Mouse (Mus musculus) hindbrain, embryonic 15.5 days (tissue): ENCODE results near the gene Rab1b. TPM values are rescaled to one million over a fixed set of nuclear protein-coding genes. Genes with fewer than 3 reads are reported as not detected.
A peak's percentile ranks its signal among the peaks of the same experiment; 100 is the strongest.

Experiments used
- ATAC-seq: fragments of 200-750 bp; cut with Nextera tagmentation; 2 replicates; pipeline ENCODE4 v1.8.0; 2017; ENCODE audit warnings: low read depth, moderate number of reproducible peaks, moderate TSS enrichment; ENCODE audit not compliant: low FRiP score
- H3K27ac ChIP-seq: fragments of 300-500 bp; sonication (generic); replicated peaks from 2 replicates; pipeline ENCODE4 v1.5.1; 2015; ENCODE audit warnings: mild to moderate bottlenecking, inconsistent platforms
- H3K27me3 ChIP-seq: fragments of 300-500 bp; sonication (generic); 2 replicates; pipeline ENCODE4 v1.6.1; 2015; ENCODE audit warnings: control low read depth, inconsistent platforms
- H3K36me3 ChIP-seq: fragments of 300-500 bp; sonication (generic); 2 replicates; pipeline ENCODE4 v1.6.1; 2015; ENCODE audit warnings: control low read depth, inconsistent platforms
- H3K4me1 ChIP-seq: fragments of 300-500 bp; sonication (generic); replicated peaks from 2 replicates; pipeline ENCODE4 v1.6.1; 2015; ENCODE audit warnings: control low read depth, inconsistent platforms
- H3K4me2 ChIP-seq: fragments of 300-500 bp; sonication (generic); 2 replicates; pipeline ENCODE4 v1.6.1; 2015; ENCODE audit warnings: moderate library complexity, mild to moderate bottlenecking, inconsistent platforms
- H3K4me3 ChIP-seq: fragments of 300-500 bp; sonication (generic); 2 replicates; pipeline ENCODE4 v1.5.1; 2015; ENCODE audit warnings: mild to moderate bottlenecking, inconsistent platforms
- H3K9ac ChIP-seq: fragments of 300-500 bp; sonication (generic); 2 replicates; pipeline ENCODE4 v1.6.1; 2015; ENCODE audit warnings: inconsistent platforms
- H3K9me3 ChIP-seq: fragments of 300-500 bp; sonication (generic); 2 replicates; pipeline ENCODE4 v1.6.1; 2016; ENCODE audit warnings: control low read depth, inconsistent platforms
- WGBS: fragments of 180-500 bp; shearing (Covaris S2); methylation state at CpG from one replicate; pipeline ENCODE4 v1.1.7; 2015; 5-methylcytosine and 5-hydroxymethylcytosine counted together
- polyA plus RNA-seq: library from polyadenylated mRNA; unstranded; fragments of >200 nt; fragmentation: Nextera tagmentation; extraction: Ambion mirVana; gene quantifications from 2 replicates; pipeline ENCODE4 v1.2.1, GENCODE M21; 2015

Gene Rab1b
- polyA plus RNA-seq, 1 experiment from 2014 or later: 222 TPM

DNA sequence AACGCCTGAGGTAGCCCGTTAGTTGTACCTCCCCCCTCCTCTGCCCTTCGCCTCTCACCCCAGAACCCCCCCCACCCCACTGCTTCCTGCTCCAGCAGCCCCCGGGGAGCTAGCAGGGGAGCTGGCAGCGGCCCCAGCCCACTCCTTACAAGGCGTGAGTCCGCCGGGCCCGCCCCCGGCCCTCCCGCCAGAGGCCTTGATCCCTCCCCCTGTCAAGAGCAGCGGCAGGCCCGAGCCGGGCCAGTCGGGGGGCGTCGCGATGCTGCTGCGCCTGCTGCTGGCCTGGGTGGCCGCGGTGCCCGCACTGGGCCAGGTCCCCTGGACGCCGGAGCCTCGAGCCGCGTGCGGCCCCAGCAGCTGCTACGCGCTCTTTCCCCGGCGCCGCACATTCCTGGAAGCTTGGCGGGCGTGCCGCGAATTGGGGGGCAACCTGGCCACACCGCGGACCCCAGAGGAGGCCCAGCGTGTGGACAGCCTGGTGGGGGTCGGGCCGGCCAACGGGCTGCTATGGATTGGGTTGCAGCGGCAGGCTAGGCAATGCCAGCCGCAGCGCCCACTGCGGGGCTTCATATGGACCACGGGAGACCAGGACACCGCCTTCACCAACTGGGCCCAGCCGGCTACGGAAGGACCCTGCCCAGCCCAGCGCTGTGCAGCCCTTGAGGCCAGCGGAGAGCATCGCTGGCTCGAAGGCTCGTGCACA, 38.9 kb downstream of the Rab1b start, which contains the start of gene Cd248:
Cd248 (plus strand) TSS at position 212 of the 703 bp plus-strand sequence.
- peak within 1 kb of the TSS; percentile 83 for H3K4me2 ChIP-seq
- ATAC-seq: no peak; the same call in 1 of the 2 replicates
- H3K36me3 ChIP-seq: no peaks in the 10 kb centered on the region
- H3K27ac ChIP-seq: 0 out of 2 replicates have a peak within 1 kb of the TSS, but pooled peaks have one; percentile 14
- H3K4me3 ChIP-seq: peak within 1 kb of the TSS; percentile 42
- peak within 1 kb of the TSS; percentile 38 for H3K9ac ChIP-seq
- WGBS: under 1% methylated on average over 48 of the region's 56 CpGs
- H3K27me3 ChIP-seq: peaks cover 13% of the 10 kb centered on the region
- peaks cover 40% of the 10 kb centered on the region for H3K4me1 ChIP-seq
- H3K9me3 ChIP-seq: no peaks in the 10 kb centered on the region

GRCm38 (mm10) chr19:5067040-5067799, 39.7 kb downstream of the Rab1b start:
- Histone ChIP-seq H3K9ac (peak overlapping the region; percentile 38; the same call in 1 of the 2 replicates), H3K36me3 (no peaks in the 10 kb centered on the region), H3K9me3 (no peaks in the 10 kb centered on the region), H3K4me3 (peak overlapping the region; percentile 42), H3K4me1 (peaks cover 32% of the 10 kb centered on the region), H3K27ac (no peak overlapping the region), H3K27me3 (peaks cover 13% of the 10 kb centered on the region), H3K4me2 (peak overlapping the region; percentile 83)
- 13% methylated on average over 15 of the region's 15 CpGs for WGBS
- ATAC-seq: no peak

DNA sequence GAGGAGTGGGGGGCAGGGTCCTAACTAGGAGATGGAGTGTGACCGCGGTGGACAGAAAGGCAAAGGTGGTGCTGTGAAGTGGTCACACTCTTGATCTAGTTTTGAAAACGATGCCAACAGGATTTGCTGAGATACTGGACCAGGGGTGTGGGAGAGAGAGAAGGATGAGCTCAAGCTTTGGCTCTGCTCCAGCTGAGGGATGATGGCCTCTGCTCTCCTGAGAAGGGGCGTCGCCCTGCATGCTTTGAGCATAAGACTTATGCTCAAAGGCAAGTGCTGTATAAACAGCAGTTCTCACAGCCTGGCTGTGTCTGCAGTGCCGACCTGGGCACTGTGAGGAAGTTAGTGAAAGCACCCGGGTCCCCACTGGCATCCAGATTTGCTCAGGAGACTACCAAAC, 41.8 kb downstream of the Rab1b start:
- H3K27ac ChIP-seq: no peak overlapping the region
- no peaks in the 10 kb centered on the region for H3K9me3 ChIP-seq
- no peak overlapping the region for H3K4me2 ChIP-seq
- peaks cover 13% of the 10 kb centered on the region for H3K27me3 ChIP-seq
- no peaks in the 10 kb centered on the region for H3K36me3 ChIP-seq
- no peak overlapping the region for H3K4me3 ChIP-seq
- H3K4me1 ChIP-seq: peaks cover 21% of the 10 kb centered on the region
- no peak overlapping the region for H3K9ac ChIP-seq
- WGBS: 69% methylated on average over 7 of the region's 7 CpGs
- ATAC-seq: no peak

- Histone ChIP-seq H3K4me1 (peaks cover 17% of the 10 kb centered on the region), H3K36me3 (no peaks in the 10 kb centered on the region), H3K27ac (no peak overlapping the region), H3K9me3 (no peaks in the 10 kb centered on the region), H3K4me3 (no peak overlapping the region), H3K9ac (no peak overlapping the region), H3K4me2 (no peak overlapping the region), H3K27me3 (peaks cover 13% of the 10 kb centered on the region)
- no peak for ATAC-seq
- WGBS: 82% methylated on average over 6 of the region's 6 CpGs
Measured at GRCm38 (mm10) chr19:5062446-5062845, 44.4 kb downstream of the Rab1b start.

DNA sequence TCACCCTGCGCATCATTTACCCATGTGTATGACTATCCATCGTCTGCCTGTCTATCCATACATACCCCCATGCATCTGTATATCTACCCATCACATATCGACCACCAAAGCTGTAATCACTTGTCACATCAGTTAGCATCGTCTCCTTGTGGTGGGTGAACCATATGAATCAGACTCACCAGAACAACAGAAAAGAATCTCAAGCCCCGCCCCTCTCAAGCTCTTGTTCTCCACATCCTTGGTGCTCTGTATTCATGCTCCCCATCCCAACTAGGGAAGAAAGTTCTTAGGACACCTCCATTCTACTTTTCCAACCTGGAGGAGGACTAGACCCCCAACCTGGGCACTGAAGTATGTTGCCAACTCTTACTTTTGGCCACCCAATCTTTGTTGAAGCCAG, 44.8 kb downstream of the Rab1b start:
- Histone ChIP-seq H3K9ac (no peak overlapping the region), H3K4me1 (peaks cover 14% of the 10 kb centered on the region), H3K4me3 (no peak overlapping the region), H3K4me2 (no peak overlapping the region), H3K27me3 (peaks cover 11% of the 10 kb centered on the region), H3K36me3 (no peaks in the 10 kb centered on the region), H3K9me3 (no peaks in the 10 kb centered on the region), H3K27ac (no peak overlapping the region)
- WGBS: 85% methylated on average over 5 of the region's 5 CpGs
- ATAC-seq: no peak

DNA sequence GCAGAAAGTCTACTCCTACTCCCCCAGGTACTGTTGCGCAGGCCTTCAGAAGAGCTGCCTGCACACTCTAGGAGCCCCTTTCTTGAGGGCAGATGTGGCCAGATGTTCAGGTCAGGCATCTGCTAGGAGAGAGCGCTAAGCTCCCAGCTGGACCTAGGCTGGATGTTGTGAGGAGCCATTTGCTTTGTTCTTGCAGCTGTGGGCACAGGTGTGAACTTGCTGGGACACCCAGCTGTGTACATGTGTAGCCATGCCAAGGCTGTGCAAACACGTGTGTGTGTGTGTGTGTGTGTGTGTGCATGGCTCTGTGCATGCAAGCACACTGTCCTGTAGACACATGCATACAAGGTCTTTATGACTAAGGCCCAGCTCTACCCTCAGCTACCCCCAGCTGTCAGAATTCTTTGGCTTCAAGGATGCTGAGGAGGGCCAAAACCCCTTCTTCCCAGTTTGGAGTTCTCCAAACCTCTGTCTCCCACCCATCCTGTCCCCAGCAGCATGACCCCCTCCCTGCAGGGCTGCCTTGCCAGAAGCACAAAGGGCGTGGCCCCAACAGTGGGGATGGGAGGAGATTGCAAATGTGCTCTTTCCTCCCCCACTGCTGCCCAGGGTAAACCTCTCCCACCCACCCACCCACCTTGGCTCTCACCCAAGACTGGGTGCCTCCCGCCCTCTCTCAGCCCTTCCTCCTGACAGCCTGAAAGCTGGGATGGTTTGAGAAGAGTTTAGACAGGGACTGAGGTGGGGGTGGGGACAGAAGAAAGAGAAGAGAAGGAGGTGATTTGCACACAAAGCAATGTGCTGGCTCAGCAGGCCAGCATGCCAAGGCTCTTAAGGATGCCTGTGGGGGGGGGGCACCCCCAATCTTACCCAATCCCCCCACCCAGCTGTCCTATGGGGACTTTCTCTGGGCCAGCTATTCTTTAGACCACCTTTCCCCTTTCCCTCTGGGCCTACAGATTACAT, 46.2 kb downstream of the Rab1b start:
- ATAC-seq: no peak
- Histone ChIP-seq H3K27ac (no peak overlapping the region; the same call in 1 of the 2 replicates), H3K4me3 (no peak overlapping the region), H3K9ac (no peak overlapping the region), H3K4me1 (peaks cover 19% of the 10 kb centered on the region; the same call in 1 of the 2 replicates), H3K9me3 (no peaks in the 10 kb centered on the region), H3K27me3 (0 out of 2 replicates have a peak, but pooled peaks cover 5% of the 10 kb centered on the region), H3K36me3 (no peaks in the 10 kb centered on the region), H3K4me2 (no peak overlapping the region)
- 39% methylated on average over 5 of the region's 5 CpGs for WGBS

DNA sequence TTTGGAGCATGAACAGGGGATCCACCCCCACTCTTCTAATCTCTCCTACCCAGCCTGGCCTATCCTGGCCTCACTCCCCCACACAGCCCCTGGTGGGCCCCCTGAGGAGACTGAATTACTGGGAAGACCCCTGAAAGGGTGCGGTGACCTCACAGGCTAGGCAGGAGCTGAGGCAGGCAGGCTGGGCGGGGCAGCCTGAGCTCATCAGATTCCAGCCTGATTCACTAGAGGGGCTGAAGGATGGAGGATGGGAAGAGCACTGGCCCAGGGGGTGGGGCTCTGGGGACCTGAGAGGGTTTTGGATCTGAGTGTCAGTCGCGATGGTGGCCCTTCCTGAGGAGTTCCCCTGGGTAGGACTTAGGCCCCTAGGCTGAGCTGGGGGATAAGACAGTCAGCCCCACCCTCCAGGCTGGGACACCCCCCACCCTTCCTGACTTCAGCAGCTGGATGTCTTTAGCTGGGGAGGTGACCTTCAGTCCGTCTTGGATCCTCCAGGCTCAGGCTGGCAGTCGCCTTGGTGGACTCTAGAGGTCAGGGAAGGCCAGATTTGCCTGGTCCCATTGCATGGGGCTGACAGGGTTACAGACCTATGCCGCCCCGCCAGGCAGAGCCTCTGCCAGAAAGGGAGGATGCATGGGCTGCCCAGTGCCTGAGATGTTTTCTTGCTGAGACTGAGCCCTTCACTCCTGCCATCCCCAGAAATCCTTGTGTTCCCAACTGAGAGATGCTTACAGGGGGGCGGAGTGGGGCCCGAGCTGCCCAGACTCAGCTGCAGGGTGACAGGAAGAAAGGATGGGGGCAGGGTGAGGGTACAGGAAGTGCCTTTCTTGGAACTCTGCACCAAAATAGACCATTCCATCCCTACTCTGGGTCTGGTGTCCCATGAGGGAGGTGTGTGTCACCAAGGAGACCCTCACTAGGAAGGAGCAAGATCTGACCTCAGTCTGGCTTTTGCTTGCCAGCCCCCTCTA, 47.8 kb downstream of the Rab1b start:
- Histone ChIP-seq H3K4me1 (peaks cover 19% of the 10 kb centered on the region; the same call in 1 of the 2 replicates), H3K27ac (peak overlapping the region; percentile 38; the same call in 1 of the 2 replicates), H3K4me2 (no peak overlapping the region), H3K9ac (0 out of 2 replicates have a peak overlapping the region, but pooled peaks have one; percentile 13), H3K27me3 (0 out of 2 replicates have a peak, but pooled peaks cover 5% of the 10 kb centered on the region), H3K36me3 (no peaks in the 10 kb centered on the region), H3K9me3 (no peaks in the 10 kb centered on the region), H3K4me3 (no peak overlapping the region)
- ATAC-seq: peak; percentile 29; the same call in 1 of the 2 replicates
- 16% methylated on average over 10 of the region's 10 CpGs for WGBS

DNA sequence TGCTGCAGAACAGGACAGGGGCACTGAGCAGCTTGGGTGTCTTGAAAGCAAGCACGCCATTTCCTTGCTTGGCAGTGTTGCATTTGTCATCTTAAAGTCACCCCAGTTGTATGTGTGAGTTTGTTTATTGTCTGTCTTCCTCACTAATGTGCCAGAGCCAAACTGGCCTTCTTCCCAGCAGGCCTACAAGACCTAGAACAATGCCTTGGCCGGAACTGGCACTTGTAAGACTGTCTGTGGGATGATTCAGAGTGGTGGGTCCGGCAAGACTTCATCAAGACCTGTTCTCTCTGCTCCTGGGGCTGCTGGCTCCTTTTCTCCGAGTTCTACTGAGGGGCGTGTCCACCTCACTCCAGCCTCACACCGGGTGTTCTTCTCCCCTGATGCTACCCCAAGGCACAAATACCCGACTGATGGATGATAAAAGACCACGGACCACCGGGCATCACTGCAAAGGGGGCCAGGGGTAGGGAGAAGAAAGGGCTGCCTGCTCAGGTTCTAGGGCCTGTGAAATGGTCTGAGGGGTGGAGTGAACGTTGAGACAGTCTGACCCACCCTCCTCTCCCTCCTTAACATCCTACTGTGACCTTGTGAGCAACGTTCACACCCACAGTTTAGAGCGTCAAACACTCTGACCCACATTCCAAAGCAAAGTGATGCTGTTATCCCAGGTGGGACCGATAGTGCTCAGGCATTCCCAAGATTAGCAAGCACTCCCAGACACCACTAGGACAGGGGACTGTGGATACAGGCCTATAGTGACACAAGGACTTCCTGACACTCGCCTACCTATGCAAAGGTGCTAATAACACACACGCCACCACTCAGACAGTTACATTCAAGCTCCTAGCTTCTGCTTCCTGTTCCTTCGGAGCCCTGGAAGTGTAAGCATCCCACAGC, 48.7 kb downstream of the Rab1b start:
- no peaks in the 10 kb centered on the region for H3K9me3 ChIP-seq
- H3K27me3 ChIP-seq: peaks cover 14% of the 10 kb centered on the region; the same call in 1 of the 2 replicates
- H3K4me3 ChIP-seq: no peak overlapping the region
- WGBS: 29% methylated on average over 16 of the region's 16 CpGs
- H3K4me1 ChIP-seq: peaks cover 19% of the 10 kb centered on the region; the same call in 1 of the 2 replicates
- H3K4me2 ChIP-seq: no peak overlapping the region
- no peak overlapping the region for H3K9ac ChIP-seq
- H3K36me3 ChIP-seq: no peaks in the 10 kb centered on the region
- H3K27ac ChIP-seq: peak overlapping the region; percentile 38; the same call in 1 of the 2 replicates
- no peak for ATAC-seq

GRCm38 (mm10) chr19:5056251-5056650, 50.6 kb downstream of the Rab1b start:
- peak; percentile 15; the same call in 1 of the 2 replicates for ATAC-seq
- H3K27ac ChIP-seq: no peak overlapping the region
- no peak overlapping the region for H3K4me3 ChIP-seq
- H3K9ac ChIP-seq: 0 out of 2 replicates have a peak overlapping the region, but pooled peaks have one; percentile 10
- no peaks in the 10 kb centered on the region for H3K36me3 ChIP-seq
- H3K4me2 ChIP-seq: no peak overlapping the region
- 12% methylated on average over 6 of the region's 6 CpGs for WGBS
- H3K9me3 ChIP-seq: no peaks in the 10 kb centered on the region
- peaks cover 33% of the 10 kb centered on the region for H3K27me3 ChIP-seq
- peaks cover 19% of the 10 kb centered on the region; the same call in 1 of the 2 replicates for H3K4me1 ChIP-seq

GRCm38 (mm10) chr19:5053909-5054308, 53.0 kb downstream of the Rab1b start:
- Histone ChIP-seq H3K27ac (no peak overlapping the region), H3K4me1 (peaks cover 17% of the 10 kb centered on the region), H3K9ac (no peak overlapping the region), H3K27me3 (peaks cover 43% of the 10 kb centered on the region), H3K4me2 (no peak overlapping the region), H3K4me3 (no peak overlapping the region), H3K36me3 (peaks cover 3% of the 10 kb centered on the region; the same call in 1 of the 2 replicates), H3K9me3 (no peaks in the 10 kb centered on the region)
- no peak for ATAC-seq
- WGBS: 17% methylated on average over 9 of the region's 9 CpGs
